Mouse (Mus musculus) liver, embryonic 12.5 days (tissue): Measurements from ENCODE around the gene Gm10409. TPM values are rescaled to one million over a fixed set of nuclear protein-coding genes. Genes with fewer than 3 reads are reported as not detected.
"Not testable (repeated sequence)": the region's sequence is repeated elsewhere in the genome, so short reads cannot be mapped to it uniquely, and the experiment has no call there.

ENCODE experiments used
- ATAC-seq: fragments of 200-750 bp; cut with Nextera tagmentation; 2 replicates; pipeline ENCODE4 v1.8.0; 2017; ENCODE audit warnings: moderate number of reproducible peaks, mild to moderate bottlenecking, moderate library complexity
- H3K27ac ChIP-seq: fragments of 300-500 bp; sonication (generic); 2 replicates; pipeline ENCODE4 v1.5.1; 2016; ENCODE audit warnings: mild to moderate bottlenecking
- H3K27me3 ChIP-seq: fragments of 300-500 bp; sonication (generic); replicated peaks from 2 replicates; pipeline ENCODE4 v1.6.1; 2016; ENCODE audit warnings: mild to moderate bottlenecking, moderate library complexity
- H3K36me3 ChIP-seq: fragments of 300-500 bp; sonication (generic); 2 replicates; pipeline ENCODE4 v1.6.1; 2016; ENCODE audit warnings: mild to moderate bottlenecking, moderate library complexity
- H3K4me1 ChIP-seq: fragments of 300-500 bp; sonication (generic); 2 replicates; pipeline ENCODE4 v1.6.1; 2016
- H3K4me2 ChIP-seq: fragments of 300-500 bp; sonication (generic); 2 replicates; pipeline ENCODE4 v1.6.1; 2016; ENCODE audit warnings: mild to moderate bottlenecking, moderate library complexity
- H3K4me3 ChIP-seq: fragments of 300-500 bp; sonication (generic); 2 replicates; pipeline ENCODE4 v1.5.1; 2016; ENCODE audit warnings: mild to moderate bottlenecking, moderate library complexity
- H3K9ac ChIP-seq: fragments of 300-500 bp; sonication (generic); 2 replicates; pipeline ENCODE4 v1.6.1; 2016; ENCODE audit warnings: mild to moderate bottlenecking, moderate library complexity
- H3K9me3 ChIP-seq: fragments of 300-500 bp; sonication (generic); replicated peaks from 2 replicates; pipeline ENCODE4 v1.6.1; 2016; ENCODE audit warnings: mild to moderate bottlenecking, moderate library complexity
- WGBS: fragments of 180-500 bp; shearing (Covaris S2); methylation state at CpG from one replicate; pipeline ENCODE4 v1.1.7; 2016; ENCODE audit not compliant: insufficient replicate concordance; 5-methylcytosine and 5-hydroxymethylcytosine counted together
- polyA plus RNA-seq: library from polyadenylated mRNA; unstranded; fragments of >200 nt; fragmentation: Nextera tagmentation; extraction: Ambion mirVana; gene quantifications from 2 replicates; pipeline ENCODE4 v1.2.1, GENCODE M21; 2016

Gene Gm10409
- polyA plus RNA-seq = 0.08 TPM in 1 of 2 replicates, not detected in the other

DNA sequence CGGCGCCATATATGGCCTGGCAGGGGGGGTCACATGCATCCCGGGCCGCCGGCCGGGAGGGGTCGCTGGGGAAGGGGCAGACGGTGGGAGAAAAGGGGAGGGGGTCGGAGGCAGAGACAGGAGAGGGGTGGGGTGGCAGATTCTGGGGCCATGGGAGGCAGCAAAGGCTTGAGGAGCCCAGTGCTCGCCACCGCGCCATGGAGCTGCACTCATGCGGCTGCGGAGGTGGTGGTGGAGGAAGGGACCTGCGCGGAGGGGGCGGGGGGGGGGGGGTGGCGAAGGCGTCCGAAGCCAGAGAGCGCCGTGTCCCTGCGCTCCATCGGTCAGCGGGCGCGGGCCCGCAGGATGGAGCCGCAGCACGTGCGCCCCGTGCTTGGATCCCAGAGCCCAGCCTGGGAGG lies at the start of gene Gm10409:
Gene Gm10409, plus strand, starts transcription at position 301 of the 400 bp plus-strand sequence.
- H3K4me3 ChIP-seq, H3K9ac ChIP-seq, H3K4me2 ChIP-seq, H3K36me3 ChIP-seq, ATAC-seq, H3K4me1 ChIP-seq, H3K27ac ChIP-seq, H3K27me3 ChIP-seq, H3K9me3 ChIP-seq: not testable (repeated sequence)
- no CpG with 5 or more reads among the region's 32 CpGs for WGBS

DNA sequence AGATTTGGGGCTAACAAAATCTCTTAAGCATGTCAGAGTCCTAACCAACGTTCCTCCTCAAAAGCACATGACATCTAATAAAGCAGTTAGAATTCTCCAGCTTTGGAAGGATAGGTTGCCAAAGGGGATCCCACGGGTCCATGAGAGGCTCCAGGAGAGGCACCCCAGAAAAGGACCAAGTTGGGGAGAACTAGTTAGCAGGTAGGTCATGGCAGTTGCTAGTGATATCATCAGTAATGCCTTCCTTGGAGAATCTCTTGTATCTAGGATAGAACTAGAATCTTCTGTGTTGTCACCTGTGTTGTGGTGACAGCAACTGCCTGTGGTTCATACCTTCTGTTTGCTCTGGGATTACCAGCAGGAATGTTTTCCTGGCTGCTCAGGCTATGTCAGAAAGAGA lies 17.6 kb upstream of the Gm10409 start, which contains the start of gene Gm10413:
Gene Gm10413, plus strand, starts transcription at position 301 of the 400 bp plus-strand sequence.
- ATAC-seq, H3K9me3 ChIP-seq, H3K4me3 ChIP-seq, H3K9ac ChIP-seq, H3K27me3 ChIP-seq, H3K36me3 ChIP-seq, H3K27ac ChIP-seq, H3K4me2 ChIP-seq, H3K4me1 ChIP-seq: not testable (repeated sequence)
- WGBS = no CpG with 5 or more reads among the region's 2 CpGs

GRCm38 (mm10) chr14:3427803-3428202 lies 15.4 kb downstream of the Gm10409 start, which contains the start of gene Gm3005:
Gene Gm3005 (plus strand): TSS chr14:3428103.
- H3K27me3 ChIP-seq, H3K4me1 ChIP-seq, H3K27ac ChIP-seq, H3K4me2 ChIP-seq, H3K9me3 ChIP-seq, H3K9ac ChIP-seq, H3K36me3 ChIP-seq, H3K4me3 ChIP-seq, ATAC-seq: not testable (repeated sequence)
- no CpG with 5 or more reads among the region's 2 CpGs for WGBS

DNA sequence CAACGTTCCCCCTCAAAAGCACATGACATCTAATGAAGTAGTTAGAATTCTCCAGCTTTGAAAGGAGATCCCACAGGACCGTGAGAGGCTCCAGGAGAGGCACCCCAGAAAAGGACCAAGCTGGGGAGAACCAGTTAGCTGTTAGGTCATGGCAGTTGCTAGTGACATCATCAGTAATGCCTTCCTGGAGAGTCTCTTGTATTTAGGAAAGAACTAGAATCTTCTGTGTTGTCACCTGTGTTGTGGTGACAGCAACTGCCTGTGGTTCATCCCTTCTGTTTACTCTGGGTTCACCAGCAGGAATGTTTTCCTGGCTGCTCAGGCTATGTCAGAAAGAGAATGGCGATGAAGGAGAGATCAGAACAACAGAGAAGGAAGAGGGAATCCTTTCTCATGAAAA lies 36.7 kb downstream of the Gm10409 start, which contains the start of gene Gm10408:
Gene Gm10408, plus strand, starts transcription at position 301 of the 400 bp plus-strand sequence.
- no CpG with 5 or more reads among the region's 3 CpGs for WGBS
- not testable (repeated sequence) for H3K4me1 ChIP-seq, H3K4me2 ChIP-seq, H3K9me3 ChIP-seq, H3K27me3 ChIP-seq, ATAC-seq, H3K9ac ChIP-seq, H3K27ac ChIP-seq, H3K36me3 ChIP-seq, H3K4me3 ChIP-seq

Other genes with a start within 250 kb of the Gm10409 start
- not detected in 2 replicates for gene Gm5795, start 224.4 kb upstream of the Gm10409 start, polyA plus RNA-seq
- gene D830030K20Rik, start 204.1 kb upstream of the Gm10409 start, polyA plus RNA-seq = 0.36 and 0.75 TPM in 2 replicates
- gene Gm2956, start 80.0 kb upstream of the Gm10409 start, polyA plus RNA-seq = 0.17 TPM in 1 of 2 replicates, not detected in the other
- gene Gm10413, start 17.5 kb upstream of the Gm10409 start, polyA plus RNA-seq = not detected in 2 replicates
- gene Gm3005, start 15.5 kb downstream of the Gm10409 start, polyA plus RNA-seq = not detected in 2 replicates
- gene Gm10408, start 36.8 kb downstream of the Gm10409 start, polyA plus RNA-seq = not detected in 2 replicates
- gene Gm3012, start 221.9 kb downstream of the Gm10409 start, polyA plus RNA-seq = not detected in 2 replicates
- 0.08 TPM in 1 of 2 replicates, not detected in the other for gene Gm3020, start 239.4 kb downstream of the Gm10409 start, polyA plus RNA-seq